Mouse (Mus musculus) lung, postnatal 0 days (tissue): Measurements from ENCODE around the gene Nab1. TPM values are rescaled to one million over a fixed set of nuclear protein-coding genes. Genes with fewer than 3 reads are reported as not detected.
A peak's percentile ranks its signal among the peaks of the same experiment; 100 is the strongest.

Experiments used
- ATAC-seq: fragments of 200-750 bp; cut with Nextera tagmentation; 2 replicates; pipeline ENCODE4 v1.8.0; 2017; ENCODE audit warnings: moderate library complexity
- DNase-seq: peaks from one replicate; pipeline ENCODE4 v3.0.0-alpha.2; 2016; ENCODE audit warnings: low spot score
- H3K27ac ChIP-seq: fragments of 300-500 bp; sonication (generic); 2 replicates; pipeline ENCODE4 v1.5.1; 2014; ENCODE audit warnings: antibody characterized with exemption, mild to moderate bottlenecking, low read length, mixed read lengths
- H3K27me3 ChIP-seq: fragments of 300-500 bp; sonication (generic); replicated peaks from 2 replicates; pipeline ENCODE4 v1.6.1; 2014; ENCODE audit warnings: low read length, mixed read lengths; ENCODE audit not compliant: insufficient read depth
- H3K36me3 ChIP-seq: fragments of 300-500 bp; sonication (generic); 2 replicates; pipeline ENCODE4 v1.6.1; 2014; ENCODE audit warnings: low read length, mixed read lengths; ENCODE audit not compliant: insufficient read depth
- H3K4me1 ChIP-seq: fragments of 300-500 bp; sonication (generic); 2 replicates; pipeline ENCODE4 v1.6.1; 2014; ENCODE audit warnings: antibody characterized with exemption, low read depth, low read length, mixed read lengths; ENCODE audit not compliant: insufficient read depth
- H3K4me2 ChIP-seq: fragments of 300-500 bp; sonication (generic); replicated peaks from 2 replicates; pipeline ENCODE4 v1.6.1; 2014; ENCODE audit warnings: low read depth, mild to moderate bottlenecking, low read length, moderate library complexity, mixed read lengths
- H3K4me3 ChIP-seq: fragments of 300-500 bp; sonication (generic); 2 replicates; pipeline ENCODE4 v1.5.1; 2014; ENCODE audit warnings: low read depth, low read length
- H3K9ac ChIP-seq: fragments of 300-500 bp; sonication (generic); replicated peaks from 2 replicates; pipeline ENCODE4 v1.6.1; 2014; ENCODE audit warnings: low read depth, mild to moderate bottlenecking
- H3K9me3 ChIP-seq: fragments of 300-500 bp; sonication (generic); 2 replicates; pipeline ENCODE4 v1.6.1; 2016; ENCODE audit warnings: low read length, mixed read lengths
- CTCF ChIP-seq: IDR thresholded peaks from 2 replicates; pipeline ENCODE4 v1.5.1; 2016; ENCODE audit warnings: antibody characterized with exemption, mild to moderate bottlenecking
- EP300 ChIP-seq: IDR thresholded peaks from 2 replicates; pipeline ENCODE4 v1.6.1; 2016; ENCODE audit warnings: antibody characterized with exemption, mild to moderate bottlenecking, control low read depth
- WGBS: fragments of 180-500 bp; shearing (Covaris S2); extraction: QIAGEN DNeasy Blood & Tissue Kit; methylation state at CpG from one replicate; pipeline ENCODE4 v1.1.7; 2014; 5-methylcytosine and 5-hydroxymethylcytosine counted together
- polyA plus RNA-seq: library from polyadenylated mRNA; unstranded; fragments of >200 nt; fragmentation: Nextera tagmentation; extraction: Ambion mirVana; gene quantifications from 2 replicates; pipeline ENCODE4 v1.2.1, GENCODE M21; 2015

The Nab1 gene
- polyA plus RNA-seq, 1 experiment from 2014 or later: 16.8 TPM

DNA sequence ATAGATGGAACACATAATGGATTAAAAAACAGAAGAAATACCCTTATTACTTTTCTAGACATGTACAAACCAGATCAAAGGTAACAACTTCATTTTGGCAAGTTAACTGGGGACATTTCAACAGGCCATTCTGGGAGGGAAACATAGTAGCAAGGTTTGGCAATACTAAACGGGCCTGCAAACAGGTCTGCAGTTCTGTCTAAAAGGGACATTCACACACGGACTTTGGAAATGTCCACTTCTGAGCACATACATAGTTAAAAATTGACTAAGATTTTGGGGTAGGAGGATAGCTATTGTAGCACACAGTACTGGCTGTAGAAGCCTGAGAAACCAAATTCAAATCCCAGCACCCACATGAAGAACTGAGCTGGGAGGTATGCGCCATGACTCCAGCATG is 34.6 kb downstream of the Nab1 start:
- H3K9ac ChIP-seq: no peak overlapping the region
- H3K9me3 ChIP-seq: no peaks in the 10 kb centered on the region
- H3K27ac ChIP-seq: no peak overlapping the region
- ATAC-seq (no peak), DNase-seq (no peak)
- 0 out of 2 replicates have a peak, but pooled peaks cover 4% of the 10 kb centered on the region for H3K36me3 ChIP-seq
- no peak for TF ChIP-seq EP300
- no peak for TF ChIP-seq CTCF
- H3K27me3 ChIP-seq: no peaks in the 10 kb centered on the region
- H3K4me2 ChIP-seq: no peak overlapping the region
- no peak overlapping the region for H3K4me3 ChIP-seq
- H3K4me1 ChIP-seq: no peaks in the 10 kb centered on the region
- 85% methylated on average over 3 of the region's 3 CpGs for WGBS

DNA sequence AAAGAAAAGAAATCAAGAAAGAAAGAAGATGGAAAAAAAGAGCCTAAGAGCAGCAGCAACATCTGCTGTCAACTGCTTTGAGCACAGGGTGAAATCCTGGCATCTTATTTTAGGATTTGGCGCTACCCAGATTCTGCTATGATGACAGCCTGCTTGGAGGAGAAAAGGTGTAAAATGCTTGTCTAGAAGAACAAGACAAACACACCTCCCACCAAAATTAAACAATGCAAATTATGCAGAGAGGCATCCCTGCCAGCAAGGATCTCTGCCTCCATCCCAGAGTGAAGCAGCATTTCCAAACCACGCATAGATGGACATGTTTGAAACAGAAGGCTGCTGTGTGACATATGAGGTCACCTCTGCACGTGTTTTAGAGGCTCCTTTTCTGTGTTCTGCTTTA is 35.2 kb downstream of the Nab1 start:
- no peaks in the 10 kb centered on the region for H3K4me1 ChIP-seq
- 0 out of 2 replicates have a peak, but pooled peaks cover 4% of the 10 kb centered on the region for H3K36me3 ChIP-seq
- no peak for ATAC-seq
- H3K4me2 ChIP-seq: no peak overlapping the region
- no peaks in the 10 kb centered on the region for H3K9me3 ChIP-seq
- no peak overlapping the region for H3K27ac ChIP-seq
- 85% methylated on average over 3 of the region's 3 CpGs for WGBS
- no peak overlapping the region for H3K9ac ChIP-seq
- no peak for DNase-seq
- no peaks in the 10 kb centered on the region for H3K27me3 ChIP-seq
- TF ChIP-seq EP300 (no peak), CTCF (no peak)
- H3K4me3 ChIP-seq: no peak overlapping the region

DNA sequence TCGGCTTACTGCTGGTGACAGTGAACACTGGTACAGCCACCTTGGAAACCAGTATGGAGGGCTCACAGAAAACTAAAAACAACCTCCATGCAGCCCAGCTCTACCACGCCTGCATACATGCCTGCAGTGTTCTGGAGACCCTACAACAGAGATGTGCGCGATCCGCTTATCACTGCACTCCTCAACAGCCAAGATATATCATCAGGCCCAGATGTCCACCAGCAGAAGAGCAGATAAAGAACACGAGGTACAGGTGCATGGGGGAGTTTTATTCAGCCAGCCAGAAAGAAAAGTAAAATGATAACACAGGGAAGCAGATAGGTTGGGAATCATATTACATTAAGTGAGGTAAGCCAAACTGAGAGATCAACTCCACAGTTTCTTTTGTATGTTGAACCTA is 37.2 kb downstream of the Nab1 start:
- no peak for TF ChIP-seq EP300
- TF ChIP-seq CTCF: no peak
- no peak for ATAC-seq
- no peak overlapping the region for H3K9ac ChIP-seq
- no peak overlapping the region for H3K4me3 ChIP-seq
- WGBS: 84% methylated on average over 6 of the region's 6 CpGs
- H3K9me3 ChIP-seq: no peaks in the 10 kb centered on the region
- H3K36me3 ChIP-seq: 0 out of 2 replicates have a peak, but pooled peaks cover 13% of the 10 kb centered on the region
- H3K4me2 ChIP-seq: no peak overlapping the region
- no peak for DNase-seq
- no peaks in the 10 kb centered on the region for H3K4me1 ChIP-seq
- no peak overlapping the region for H3K27ac ChIP-seq
- H3K27me3 ChIP-seq: no peaks in the 10 kb centered on the region

DNA sequence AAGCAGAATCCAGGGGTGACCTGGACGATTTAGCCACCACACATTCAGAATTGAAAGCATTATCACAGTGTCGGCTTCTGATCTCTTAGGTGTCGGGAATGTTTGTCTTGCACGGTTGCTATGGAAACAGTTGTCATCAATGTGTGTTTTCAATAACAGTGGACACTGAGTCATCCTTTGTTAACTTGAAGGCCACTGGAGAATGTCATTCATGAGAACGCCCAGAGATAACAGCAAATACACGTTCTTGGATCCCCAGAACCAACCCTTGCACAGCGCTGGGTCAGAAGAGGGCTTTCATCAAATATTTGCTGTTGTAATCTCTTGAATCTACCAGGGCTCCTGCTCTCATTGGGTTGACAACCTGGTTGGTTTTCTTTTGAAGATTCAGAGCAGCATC is 43.9 kb downstream of the Nab1 start:
- TF ChIP-seq CTCF: no peak
- TF ChIP-seq EP300: no peak
- Histone ChIP-seq H3K4me2 (no peak overlapping the region), H3K4me3 (no peak overlapping the region), H3K4me1 (no peaks in the 10 kb centered on the region), H3K9me3 (no peaks in the 10 kb centered on the region), H3K27ac (no peak overlapping the region), H3K36me3 (0 out of 2 replicates have a peak, but pooled peaks cover 13% of the 10 kb centered on the region), H3K9ac (no peak overlapping the region), H3K27me3 (no peaks in the 10 kb centered on the region)
- ATAC-seq: no peak; the same call in 1 of the 2 replicates
- no peak for DNase-seq
- 47% methylated on average over 7 of the region's 7 CpGs for WGBS

DNA sequence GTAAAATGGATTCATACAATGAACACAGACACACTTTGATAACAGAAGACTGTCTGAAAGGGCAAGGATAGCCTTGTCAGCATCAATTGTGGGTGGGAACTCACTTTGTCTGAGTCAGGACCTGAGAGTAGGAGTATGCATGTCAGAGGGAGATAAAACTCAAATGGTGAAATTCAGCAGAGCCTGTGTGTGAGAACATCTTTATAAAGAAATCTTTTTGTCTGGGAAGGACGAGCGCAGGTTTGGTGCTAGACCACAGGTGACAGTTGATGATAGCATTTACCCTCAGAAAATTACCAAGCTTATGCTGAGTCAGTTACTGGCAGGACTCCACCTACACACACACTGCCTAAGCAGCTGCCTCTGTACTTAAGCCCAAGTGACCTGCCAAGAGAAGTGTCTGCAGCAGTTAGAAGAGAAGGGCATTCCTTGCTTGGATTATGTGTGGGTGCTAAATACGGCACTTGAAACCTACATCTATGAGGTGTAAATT is 45.9 kb downstream of the Nab1 start:
- Histone ChIP-seq H3K9me3 (no peaks in the 10 kb centered on the region), H3K36me3 (0 out of 2 replicates have a peak, but pooled peaks cover 9% of the 10 kb centered on the region), H3K9ac (no peak overlapping the region), H3K27ac (no peak overlapping the region), H3K4me2 (no peak overlapping the region), H3K4me3 (no peak overlapping the region), H3K27me3 (no peaks in the 10 kb centered on the region), H3K4me1 (no peaks in the 10 kb centered on the region)
- DNase-seq: peak; percentile 50
- peak; percentile 70 for ATAC-seq
- WGBS: 79% methylated on average over 3 of the region's 3 CpGs
- no peak for TF ChIP-seq CTCF
- no peak for TF ChIP-seq EP300

DNA sequence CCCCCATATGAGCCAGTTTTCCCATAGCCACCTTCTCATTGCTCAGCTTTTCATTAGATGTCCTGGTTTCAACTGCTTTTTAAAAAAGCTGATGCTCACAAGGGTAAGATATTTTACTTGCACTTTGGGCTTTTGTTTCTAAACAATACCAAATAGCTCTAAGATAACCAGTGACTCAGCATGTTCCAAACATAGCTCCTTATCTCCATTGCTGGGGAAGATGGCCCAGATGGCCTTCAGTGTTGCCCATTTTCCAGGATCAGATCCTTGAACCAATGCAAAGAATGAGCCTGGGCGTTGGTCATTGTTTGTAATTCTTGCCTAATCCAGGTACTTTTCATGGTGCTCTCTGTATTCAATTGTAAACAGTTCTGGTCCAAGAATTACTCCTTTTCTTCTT is 49.1 kb downstream of the Nab1 start:
- Histone ChIP-seq H3K4me2 (no peak overlapping the region), H3K4me3 (no peak overlapping the region), H3K4me1 (no peaks in the 10 kb centered on the region), H3K27ac (no peak overlapping the region), H3K9me3 (no peaks in the 10 kb centered on the region), H3K27me3 (no peaks in the 10 kb centered on the region), H3K9ac (no peak overlapping the region), H3K36me3 (no peaks in the 10 kb centered on the region)
- no peak for TF ChIP-seq EP300
- TF ChIP-seq CTCF: no peak
- ATAC-seq: no peak
- 69% methylated on average over 1 of the region's 1 CpGs for WGBS
- no peak for DNase-seq

DNA sequence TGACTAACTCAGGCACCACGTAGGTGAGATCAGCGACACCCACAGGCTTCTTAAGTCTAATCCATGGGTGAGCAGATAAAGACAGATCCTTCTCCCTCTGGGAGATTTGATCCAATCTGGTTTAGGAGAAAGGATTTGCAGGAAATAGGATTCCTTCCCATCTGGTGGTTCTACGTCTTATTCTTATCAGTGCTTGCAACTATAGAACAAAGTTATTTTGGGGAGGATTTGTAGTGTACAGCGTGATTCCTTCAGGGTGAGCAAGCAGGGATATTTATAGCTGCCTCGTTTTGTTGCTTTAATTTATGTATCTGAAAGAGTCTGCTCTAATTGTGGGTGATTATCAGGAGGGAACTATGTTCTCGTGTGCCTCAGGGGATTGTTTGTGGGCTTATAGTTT is 64.6 kb downstream of the Nab1 start:
- Histone ChIP-seq H3K27ac (no peak overlapping the region), H3K4me3 (no peak overlapping the region), H3K36me3 (no peaks in the 10 kb centered on the region), H3K27me3 (no peaks in the 10 kb centered on the region), H3K4me1 (no peaks in the 10 kb centered on the region), H3K9ac (no peak overlapping the region), H3K4me2 (no peak overlapping the region), H3K9me3 (no peaks in the 10 kb centered on the region)
- WGBS: 57% methylated on average over 6 of the region's 6 CpGs
- DNase-seq (no peak), ATAC-seq (no peak)
- TF ChIP-seq CTCF: no peak
- no peak for TF ChIP-seq EP300
